Mouse (Mus musculus) splenic B cell, adult 2 months (primary cell): ENCODE data around the gene B3galt1.

ENCODE experiments used
- DNase-seq: peaks from one replicate; pipeline ENCODE4 v3.0.0-alpha.2; 2011; ENCODE audit warnings: low read depth, low spot score
- H3K27me3 ChIP-seq: 2 replicates; pipeline ENCODE4 v1.6.1; 2012; ENCODE audit warnings: mild to moderate bottlenecking, low read length, moderate library complexity, mixed read lengths; ENCODE audit not compliant: control insufficient read depth, poor library complexity, insufficient read depth, severe bottlenecking
- H3K36me3 ChIP-seq: 2 replicates; pipeline ENCODE4 v1.6.1; 2012; ENCODE audit warnings: mild to moderate bottlenecking, low read length, moderate library complexity, mixed read lengths; ENCODE audit not compliant: control insufficient read depth, poor library complexity, insufficient read depth, severe bottlenecking

B3galt1 gene

GRCm38 (mm10) chr2:68104641-68105040 lies 539.0 kb downstream of the B3galt1 start:
- no peaks in the 10 kb centered on the region for H3K36me3 ChIP-seq
- DNase-seq = no peak
- H3K27me3 ChIP-seq = no peaks in the 10 kb centered on the region

GRCm38 (mm10) chr2:68118076-68118475 lies 552.4 kb downstream of the B3galt1 start:
- no peaks in the 10 kb centered on the region for H3K36me3 ChIP-seq
- no peaks in the 10 kb centered on the region for H3K27me3 ChIP-seq
- no peak for DNase-seq

- Histone ChIP-seq H3K36me3 (no peaks in the 10 kb centered on the region), H3K27me3 (no peaks in the 10 kb centered on the region)
- no peak for DNase-seq
These were observed 559.1 kb downstream of the B3galt1 start for GRCm38 (mm10) chr2:68124751-68125150.

- no peaks in the 10 kb centered on the region for H3K27me3 ChIP-seq
- DNase-seq = no peak
- no peaks in the 10 kb centered on the region for H3K36me3 ChIP-seq
These were observed 575.4 kb downstream of the B3galt1 start for GRCm38 (mm10) chr2:68141094-68141493.

- Histone ChIP-seq H3K27me3 (no peaks in the 10 kb centered on the region), H3K36me3 (no peaks in the 10 kb centered on the region)
- no peak for DNase-seq
These were observed 577.6 kb downstream of the B3galt1 start for GRCm38 (mm10) chr2:68143292-68143691.

- no peak for DNase-seq
- no peaks in the 10 kb centered on the region for H3K27me3 ChIP-seq
- H3K36me3 ChIP-seq = no peaks in the 10 kb centered on the region
These were observed 594.1 kb downstream of the B3galt1 start for GRCm38 (mm10) chr2:68159751-68160150.

- no peak for DNase-seq
- Histone ChIP-seq H3K27me3 (no peaks in the 10 kb centered on the region), H3K36me3 (no peaks in the 10 kb centered on the region)
These were observed 594.9 kb downstream of the B3galt1 start for GRCm38 (mm10) chr2:68160566-68160965.

GRCm38 (mm10) chr2:68162012-68162411 lies 596.3 kb downstream of the B3galt1 start:
- no peaks in the 10 kb centered on the region for H3K36me3 ChIP-seq
- DNase-seq = no peak
- H3K27me3 ChIP-seq = no peaks in the 10 kb centered on the region

GRCm38 (mm10) chr2:68171306-68171705 lies 605.6 kb downstream of the B3galt1 start:
- H3K36me3 ChIP-seq = no peaks in the 10 kb centered on the region
- H3K27me3 ChIP-seq = no peaks in the 10 kb centered on the region
- DNase-seq = no peak
